ENCODE assay signal across 9 mouse cellular contexts in the genomic region with DNA sequence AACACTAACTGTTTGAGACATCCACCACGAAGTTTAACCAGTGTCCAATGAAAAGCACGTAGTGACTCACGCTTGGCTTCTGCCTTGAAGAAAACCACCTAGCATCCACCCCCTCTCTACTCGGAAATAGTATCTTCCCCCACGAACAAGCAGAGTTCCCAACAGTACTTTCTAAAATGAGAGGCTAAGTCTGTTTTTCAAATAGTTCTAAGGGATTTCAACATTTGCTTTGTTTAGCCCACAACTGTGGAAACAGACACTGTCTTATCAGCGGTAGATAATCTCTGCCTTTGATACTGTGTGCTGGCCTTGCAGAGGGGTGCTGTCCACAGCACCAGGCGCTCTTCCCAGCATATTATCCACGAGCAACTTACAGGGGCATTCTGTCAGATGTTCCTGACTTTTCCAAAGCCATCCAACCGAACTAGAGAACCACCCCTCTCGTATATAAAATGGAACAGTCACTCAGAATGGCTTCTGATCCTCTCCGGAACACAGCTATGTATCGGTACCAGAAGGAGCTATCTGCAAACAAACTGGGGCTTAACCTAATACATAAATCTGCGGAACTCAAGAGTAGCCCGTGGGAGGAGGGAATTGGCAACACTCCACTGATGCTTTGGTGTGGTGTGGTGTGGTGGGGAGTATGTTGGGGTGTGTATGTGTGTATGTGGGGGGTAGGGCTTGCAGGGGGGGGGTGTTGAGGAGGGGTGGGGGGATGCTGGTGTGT.
DNase-seq lines count a peak whose midpoint lies in the region; ATAC-seq lines count a peak whose summit lies in the region.
"Had no signal": no experiment of that assay in that cellular context is flagged by ENCODE, and none has a peak within 500 bp of the region (broad histone marks: within the 10 kb centered on the region; RNA-seq: fewer than 3 reads in every experiment).

No protein-coding gene starts in this region.

- no peak overlapping the region for H3K4me3 ChIP-seq in forebrain, embryonic 13.5 days
- H3K4me3 ChIP-seq in forebrain, embryonic 11.5 days (ENCODE audit: low read depth, low read length): no peak overlapping the region
- H3K4me3 ChIP-seq in embryonic facial prominence, embryonic 13.5 days: no peak overlapping the region
- H3K4me3 ChIP-seq in midbrain, embryonic 16.5 days (ENCODE audit: low read depth, low read length): no peak overlapping the region
- H3K4me3 ChIP-seq: limb, embryonic 12.5 days had no signal

- H3K9me3 ChIP-seq in forebrain, embryonic 13.5 days (replicated peaks): no peaks in the 10 kb centered on the region
- no peaks in the 10 kb centered on the region for H3K9me3 ChIP-seq in forebrain, embryonic 11.5 days (ENCODE audit: control insufficient read depth, low read length)
- H3K9me3 ChIP-seq in embryonic facial prominence, embryonic 13.5 days: no peaks in the 10 kb centered on the region
- no peaks in the 10 kb centered on the region for H3K9me3 ChIP-seq in midbrain, embryonic 16.5 days (replicated peaks; ENCODE audit: control insufficient read depth, low read length, poor library complexity, severe bottlenecking)
- H3K9me3 ChIP-seq: limb, embryonic 12.5 days had no signal

- peaks cover 5% of the 10 kb centered on the region; the same call in 1 of the 2 replicates for H3K36me3 ChIP-seq in forebrain, embryonic 13.5 days (ENCODE audit: poor library complexity, severe bottlenecking)
- no peaks in the 10 kb centered on the region for H3K36me3 ChIP-seq in forebrain, embryonic 11.5 days (ENCODE audit: control insufficient read depth, insufficient read depth, low read length)
- H3K36me3 ChIP-seq in embryonic facial prominence, embryonic 13.5 days: peaks cover 27% of the 10 kb centered on the region; the same call in 1 of the 2 replicates
- no peaks in the 10 kb centered on the region for H3K36me3 ChIP-seq in midbrain, embryonic 16.5 days (ENCODE audit: control insufficient read depth, insufficient read depth, low read length)

- peak overlapping the region; percentile 20; the same call in 1 of the 2 replicates for H3K27ac ChIP-seq in forebrain, embryonic 13.5 days
- H3K27ac ChIP-seq in forebrain, embryonic 11.5 days (ENCODE audit: low read depth, low read length): no peak overlapping the region
- peak overlapping the region; percentile 57; the same call in 1 of the 2 replicates for H3K27ac ChIP-seq in embryonic facial prominence, embryonic 13.5 days
- H3K27ac ChIP-seq in midbrain, embryonic 16.5 days (ENCODE audit: low read length): peak overlapping the region; percentile 6; the same call in 1 of the 2 replicates
- H3K27ac ChIP-seq: limb, embryonic 12.5 days had no signal

- no peak for DNase-seq in forebrain, embryonic 11.5 days (ENCODE audit: low spot score)
- peak; percentile 49 for DNase-seq in layer of hippocampus, adult 9-11 months
- no peak for DNase-seq in layer of hippocampus, adult 11-12 months (ENCODE audit: low spot score)
- no peak for DNase-seq in embryo, embryonic 11 days
- no peak for DNase-seq in cerebellum, postnatal 25 days

- H3K9ac ChIP-seq in forebrain, embryonic 13.5 days: no peak overlapping the region
- no peak overlapping the region for H3K9ac ChIP-seq in forebrain, embryonic 11.5 days (ENCODE audit: low read length)
- H3K9ac ChIP-seq in embryonic facial prominence, embryonic 13.5 days: 0 out of 2 replicates have a peak overlapping the region, but pooled peaks have one; percentile 6
- no peak overlapping the region for H3K9ac ChIP-seq in midbrain, embryonic 16.5 days (ENCODE audit: low read depth, low read length)
- H3K9ac ChIP-seq: limb, embryonic 12.5 days had no signal

- H3K4me2 ChIP-seq in forebrain, embryonic 13.5 days: no peak overlapping the region
- no peak overlapping the region for H3K4me2 ChIP-seq in forebrain, embryonic 11.5 days (ENCODE audit: low read depth, low read length, severe bottlenecking)
- peak overlapping the region; percentile 7; the same call in 1 of the 2 replicates for H3K4me2 ChIP-seq in embryonic facial prominence, embryonic 13.5 days
- no peak overlapping the region for H3K4me2 ChIP-seq in midbrain, embryonic 16.5 days (ENCODE audit: low read length)
- H3K4me2 ChIP-seq: limb, embryonic 12.5 days had no signal

- H3K4me1 ChIP-seq in forebrain, embryonic 13.5 days: peaks cover 82% of the 10 kb centered on the region
- peaks cover 21% of the 10 kb centered on the region for H3K4me1 ChIP-seq in forebrain, embryonic 11.5 days (replicated peaks; ENCODE audit: control insufficient read depth, insufficient read depth, low read length)
- peaks cover 75% of the 10 kb centered on the region for H3K4me1 ChIP-seq in embryonic facial prominence, embryonic 13.5 days
- peaks cover 60% of the 10 kb centered on the region for H3K4me1 ChIP-seq in midbrain, embryonic 16.5 days (ENCODE audit: control insufficient read depth, insufficient read depth, low read length)

- 71% methylated on average over 14 of the region's 14 CpGs for WGBS in forebrain, embryonic 13.5 days
- WGBS in forebrain, embryonic 11.5 days: 75% methylated on average over 14 of the region's 14 CpGs
- 49% methylated on average over 14 of the region's 14 CpGs for WGBS in embryonic facial prominence, embryonic 13.5 days
- WGBS in midbrain, embryonic 16.5 days: 48% methylated on average over 14 of the region's 14 CpGs

- no peaks in the 10 kb centered on the region for H3K27me3 ChIP-seq in forebrain, embryonic 13.5 days
- H3K27me3 ChIP-seq in forebrain, embryonic 11.5 days (ENCODE audit: control insufficient read depth, insufficient read depth, low read length): no peaks in the 10 kb centered on the region
- H3K27me3 ChIP-seq in embryonic facial prominence, embryonic 13.5 days: no peaks in the 10 kb centered on the region
- no peaks in the 10 kb centered on the region for H3K27me3 ChIP-seq in midbrain, embryonic 16.5 days (ENCODE audit: control insufficient read depth, insufficient read depth, low read depth, low read length)
- H3K27me3 ChIP-seq: limb, embryonic 12.5 days had no signal

- no peak for ATAC-seq in forebrain, embryonic 13.5 days
- no peak for ATAC-seq in forebrain, embryonic 11.5 days (replicated peaks; ENCODE audit: low FRiP score)
- no peak for ATAC-seq in embryonic facial prominence, embryonic 13.5 days (ENCODE audit: insufficient number of reproducible peaks, insufficient read depth, low FRiP score, low TSS enrichment, low read depth)
- ATAC-seq in midbrain, embryonic 16.5 days: no peak
